Mouse (Mus musculus) cortical plate, adult 2 months (tissue): ENCODE results near the gene Prkcz.

ENCODE experiments used
- CTCF ChIP-seq: fragments of 200-500 bp; IDR thresholded peaks from 2 replicates; pipeline ENCODE4 v1.5.1; 2011; ENCODE audit warnings: mild to moderate bottlenecking, control low read depth, low read length; ENCODE audit not compliant: insufficient read depth; ENCODE audit errors: extremely low read depth
- POLR2A ChIP-seq: fragments of 200-500 bp; IDR thresholded peaks from 2 replicates; pipeline ENCODE4 v1.6.1; 2011; ENCODE audit warnings: mild to moderate bottlenecking, low read length, control low read depth; ENCODE audit not compliant: insufficient read depth; ENCODE audit errors: extremely low read depth

GRCm38 (mm10) chr4:155238276-155238675 lies 122.9 kb downstream of the Prkcz start:
- TF ChIP-seq POLR2A, result no peak
- TF ChIP-seq CTCF, result no peak
